Mouse (Mus musculus) frontal cortex, postnatal 10 days (tissue): ENCODE measurements around the gene Nphp1.

Experiments used
- DNase-seq, 2 experiments: peaks; one replicate each; pipeline ENCODE4 v3.0.0; 2022; ENCODE audit warnings: low spot score in 2 of 2, mixed read lengths in 1 of 2

The Nphp1 gene

DNA sequence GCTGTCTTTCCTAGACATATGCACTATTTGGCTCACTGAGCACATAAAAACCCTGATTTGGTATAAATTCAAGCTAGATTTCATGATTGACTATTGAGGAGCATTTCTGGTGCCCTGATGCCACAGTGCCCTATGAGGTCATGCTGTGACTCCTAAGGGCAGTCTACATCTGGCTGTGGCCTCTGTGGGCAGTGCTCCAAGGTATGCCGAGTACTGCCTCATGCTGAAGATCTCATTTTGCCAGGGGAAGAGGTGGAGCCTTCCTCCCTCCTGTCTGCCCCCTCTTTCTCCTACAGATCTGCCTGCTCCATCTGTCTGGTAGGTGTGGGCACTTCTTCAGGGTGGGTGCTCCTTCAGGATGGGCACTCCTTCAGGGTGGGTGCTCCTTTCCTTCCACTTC, 39.3 kb downstream of the Nphp1 start:
- no peak for DNase-seq

DNA sequence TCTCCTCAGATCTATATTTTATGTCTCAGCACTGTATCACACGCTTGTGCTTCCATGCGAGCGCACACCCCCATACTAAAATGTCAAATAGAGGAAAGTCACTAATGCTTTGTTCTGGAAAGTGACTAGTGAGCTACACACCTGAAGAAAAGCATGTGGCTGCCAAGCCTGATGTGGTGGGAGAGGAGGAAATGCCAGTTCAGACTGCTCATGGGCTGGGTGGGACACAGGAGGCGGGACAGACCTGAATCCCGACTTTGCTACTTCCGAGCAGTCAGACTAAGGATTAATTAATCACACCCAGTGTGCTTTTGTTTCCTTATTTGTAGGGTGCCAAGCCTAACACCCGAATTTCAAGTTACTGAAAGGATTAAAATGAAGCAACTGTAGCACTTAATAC, 40.4 kb downstream of the Nphp1 start:
- DNase-seq = no peak

DNA sequence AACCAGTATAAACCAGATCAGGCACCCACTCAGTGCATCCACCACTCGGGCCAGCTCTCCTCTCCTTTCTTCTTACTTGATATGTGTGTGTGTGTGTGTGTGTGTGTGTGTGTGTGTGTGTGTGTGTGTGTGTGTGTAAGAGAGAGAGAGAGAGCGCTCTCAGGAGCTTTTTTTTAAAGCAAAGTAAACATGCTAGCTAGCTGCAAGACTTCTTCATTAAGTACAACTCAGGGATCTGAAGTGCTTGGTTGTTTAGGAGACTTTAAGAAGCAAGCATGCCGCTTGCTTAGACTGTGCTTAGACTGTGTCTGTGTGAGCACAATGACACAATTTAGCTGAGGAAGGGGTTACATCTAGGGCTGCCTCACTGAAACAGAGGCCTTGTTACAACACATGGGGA, 46.1 kb downstream of the Nphp1 start:
- DNase-seq = no peak

DNA sequence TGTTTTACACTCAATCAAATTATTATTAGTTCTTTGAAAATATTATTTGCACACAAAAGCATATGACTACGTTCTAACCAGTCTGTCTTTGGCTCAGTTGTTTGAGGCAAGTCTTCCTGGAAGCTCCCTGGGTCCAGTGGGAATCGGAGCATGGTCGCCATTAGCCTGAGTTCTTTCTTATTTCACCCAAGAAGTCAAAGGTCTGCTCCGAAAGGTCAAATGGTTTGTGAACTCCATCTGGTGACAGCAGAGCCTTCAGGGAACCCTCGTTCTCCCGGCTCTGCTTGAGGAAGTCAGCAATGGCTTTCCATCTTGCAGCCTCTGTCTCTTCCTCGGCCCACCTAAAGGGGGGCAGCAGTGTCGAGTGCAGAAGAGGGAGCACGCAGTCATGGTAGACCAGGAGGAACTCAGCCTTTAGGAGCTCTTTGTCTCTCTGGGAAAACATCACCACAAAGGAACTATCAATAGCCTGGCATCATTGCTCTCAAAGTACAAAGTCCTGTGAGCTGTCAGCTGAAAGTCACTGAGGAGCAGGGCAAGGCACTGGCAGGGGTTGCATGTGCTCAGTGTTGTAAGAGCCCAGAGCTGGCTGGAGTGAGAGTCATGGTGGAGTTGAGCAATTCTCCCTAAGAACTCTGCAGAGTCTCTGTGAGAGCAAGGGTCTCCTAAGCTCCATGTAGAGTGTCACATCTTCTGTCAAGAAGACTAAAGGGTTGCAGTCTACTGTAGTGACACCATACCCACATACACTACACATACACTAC, 47.8 kb downstream of the Nphp1 start:
- no peak for DNase-seq

DNA sequence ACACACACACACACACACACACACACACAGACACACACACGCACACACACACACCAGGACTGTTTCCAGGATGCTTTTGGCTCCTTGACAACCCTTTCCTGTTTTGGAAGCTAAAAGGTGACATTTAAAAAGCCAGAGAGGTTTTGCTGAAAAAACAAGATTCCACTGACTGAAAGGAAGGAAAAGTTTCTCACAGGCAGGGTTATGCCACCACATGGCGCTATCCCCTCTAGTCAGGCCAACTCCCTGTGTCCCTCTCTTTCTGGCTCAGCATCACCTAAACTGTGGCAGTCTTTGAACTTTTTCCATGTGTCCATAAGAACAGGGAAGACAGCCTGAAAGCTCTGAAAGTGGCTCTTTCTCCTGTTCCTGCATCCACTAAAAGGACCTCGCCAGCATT, 50.8 kb downstream of the Nphp1 start:
- no peak for DNase-seq

DNA sequence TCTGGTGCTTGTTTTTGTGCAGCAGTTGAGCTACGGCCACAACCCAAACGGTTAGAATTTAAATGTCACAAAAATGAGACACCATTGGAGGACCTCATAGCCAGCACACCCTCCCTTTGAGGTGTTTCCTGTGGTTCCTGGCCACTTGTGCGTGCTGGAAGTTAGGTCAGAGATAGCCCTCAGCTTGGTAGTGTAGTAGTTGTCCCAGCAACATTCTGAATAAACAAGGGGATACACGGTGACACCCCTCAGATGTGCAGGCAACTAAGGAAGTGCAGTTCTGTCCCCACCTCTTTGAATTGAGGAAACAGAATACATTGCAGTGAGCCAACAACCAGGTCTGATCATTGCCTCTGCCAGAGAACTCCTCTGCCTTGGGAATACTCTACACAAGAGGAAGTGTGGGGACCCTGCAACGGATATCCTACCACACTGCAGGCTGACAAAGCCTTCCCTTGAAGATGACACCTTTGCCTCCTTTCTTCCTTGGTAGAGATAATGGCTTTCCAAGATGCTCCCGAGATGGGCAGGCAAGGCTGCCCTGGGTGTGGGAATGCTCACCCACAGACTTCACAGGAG, 52.0 kb downstream of the Nphp1 start:
- DNase-seq = no peak

DNA sequence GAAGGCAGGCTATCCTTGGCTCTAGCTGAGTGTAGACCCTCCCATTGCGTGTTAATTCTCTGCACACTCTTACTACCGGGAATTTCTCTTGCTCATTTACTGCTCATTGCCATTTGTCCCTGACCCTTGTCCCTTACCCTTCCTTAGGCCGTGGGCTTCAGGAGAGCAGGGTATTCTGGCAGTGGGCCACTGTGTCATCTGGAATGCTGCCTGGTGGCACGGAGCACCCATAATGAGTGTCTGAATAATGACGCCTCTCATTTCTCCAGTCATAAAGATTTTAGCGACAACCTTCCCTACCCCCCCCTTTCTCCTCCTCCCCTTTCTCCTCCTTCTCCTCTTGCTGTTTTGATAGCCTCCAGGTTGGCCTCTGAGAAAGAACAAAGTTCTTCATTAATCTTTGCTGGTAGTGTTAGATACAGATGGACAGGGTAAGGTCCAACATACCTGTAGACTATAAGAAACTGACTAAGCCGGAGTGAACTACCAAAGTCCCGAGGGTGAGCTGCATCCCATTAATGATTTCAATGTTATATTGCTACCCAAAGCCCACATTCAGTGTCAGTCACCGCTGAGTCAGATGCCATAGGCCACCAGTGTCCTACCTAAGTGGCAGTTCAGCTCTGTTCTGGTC, 53.1 kb downstream of the Nphp1 start:
- no peak for DNase-seq

DNA sequence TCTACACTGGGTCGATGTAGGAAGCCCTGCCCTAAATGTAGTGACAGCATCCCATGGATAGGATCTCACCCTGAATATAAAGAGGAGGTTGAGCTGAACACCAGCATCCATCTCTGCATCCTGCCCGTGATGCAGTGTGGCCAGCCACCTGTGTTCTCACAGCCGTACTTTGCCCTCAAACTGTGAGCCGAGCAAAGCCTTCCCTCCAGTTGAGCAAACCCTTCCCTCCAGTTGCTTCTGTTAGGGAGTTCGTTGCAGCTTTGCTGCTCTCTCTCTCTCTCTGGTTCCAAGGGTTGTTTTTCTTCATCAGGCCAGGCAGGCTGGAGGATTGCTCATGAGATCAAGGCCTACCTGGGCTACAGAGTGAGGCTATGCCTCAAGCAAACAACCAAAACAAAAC, 53.8 kb downstream of the Nphp1 start:
- DNase-seq = no peak

DNA sequence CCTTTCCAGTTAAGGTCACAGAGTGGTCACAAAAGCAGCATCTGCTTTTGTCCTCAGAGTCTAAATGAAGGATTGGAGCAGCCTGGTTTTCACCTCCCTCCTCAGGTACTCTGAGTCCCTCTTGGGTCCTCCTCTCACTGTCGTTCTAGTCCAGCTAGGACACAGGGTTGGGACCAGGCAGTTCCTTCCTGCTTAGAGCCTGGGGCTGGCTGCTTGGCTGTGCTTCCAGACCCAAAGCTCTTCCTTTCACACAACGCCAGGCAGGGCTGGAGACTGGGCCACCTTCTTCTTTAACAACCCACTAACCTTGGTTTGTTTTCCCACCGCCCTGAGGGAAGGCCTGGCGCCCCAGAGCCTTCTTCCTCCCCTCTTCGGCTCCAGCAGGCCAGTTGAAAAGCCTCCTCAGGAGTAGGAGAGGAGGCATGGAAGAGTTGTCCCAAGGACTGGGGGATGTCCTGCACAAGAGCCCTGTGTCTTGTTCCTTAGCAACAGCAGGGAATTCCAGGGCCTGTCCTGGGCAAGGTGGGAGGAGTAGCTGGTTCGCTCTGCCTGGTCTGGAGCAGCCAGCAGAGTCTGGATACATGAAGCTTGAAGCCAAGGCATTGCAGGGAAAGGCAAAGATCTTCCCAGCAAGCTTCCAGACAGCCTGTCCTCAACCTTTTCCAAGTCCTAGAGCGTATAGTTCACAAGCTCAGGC, 58.2 kb downstream of the Nphp1 start:
- no peak for DNase-seq

DNA sequence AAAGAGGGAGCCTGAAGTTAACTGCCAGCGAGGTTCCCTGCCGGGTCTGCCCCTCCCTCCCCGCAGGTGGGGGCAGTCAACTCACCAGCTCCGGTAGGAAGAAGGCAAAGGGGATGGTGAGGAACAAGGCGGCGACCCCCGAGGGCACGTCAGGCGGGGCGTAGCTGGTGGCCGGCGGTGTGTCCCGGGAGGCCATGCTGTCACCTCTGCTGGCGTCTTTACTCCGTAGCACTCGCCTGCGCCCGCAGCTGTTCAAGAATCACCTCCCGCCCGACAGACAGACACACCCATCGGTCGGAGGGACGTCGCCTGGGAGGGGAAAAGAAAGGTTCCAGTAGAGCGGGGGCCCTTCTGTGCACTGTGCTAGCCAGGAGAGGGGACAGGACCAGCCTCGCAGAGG, 59.0 kb downstream of the Nphp1 start, which contains the start of gene Mall:
TSS of gene Mall (minus strand) at position 262 of the 400 bp plus-strand sequence.
- no peak for DNase-seq

DNA sequence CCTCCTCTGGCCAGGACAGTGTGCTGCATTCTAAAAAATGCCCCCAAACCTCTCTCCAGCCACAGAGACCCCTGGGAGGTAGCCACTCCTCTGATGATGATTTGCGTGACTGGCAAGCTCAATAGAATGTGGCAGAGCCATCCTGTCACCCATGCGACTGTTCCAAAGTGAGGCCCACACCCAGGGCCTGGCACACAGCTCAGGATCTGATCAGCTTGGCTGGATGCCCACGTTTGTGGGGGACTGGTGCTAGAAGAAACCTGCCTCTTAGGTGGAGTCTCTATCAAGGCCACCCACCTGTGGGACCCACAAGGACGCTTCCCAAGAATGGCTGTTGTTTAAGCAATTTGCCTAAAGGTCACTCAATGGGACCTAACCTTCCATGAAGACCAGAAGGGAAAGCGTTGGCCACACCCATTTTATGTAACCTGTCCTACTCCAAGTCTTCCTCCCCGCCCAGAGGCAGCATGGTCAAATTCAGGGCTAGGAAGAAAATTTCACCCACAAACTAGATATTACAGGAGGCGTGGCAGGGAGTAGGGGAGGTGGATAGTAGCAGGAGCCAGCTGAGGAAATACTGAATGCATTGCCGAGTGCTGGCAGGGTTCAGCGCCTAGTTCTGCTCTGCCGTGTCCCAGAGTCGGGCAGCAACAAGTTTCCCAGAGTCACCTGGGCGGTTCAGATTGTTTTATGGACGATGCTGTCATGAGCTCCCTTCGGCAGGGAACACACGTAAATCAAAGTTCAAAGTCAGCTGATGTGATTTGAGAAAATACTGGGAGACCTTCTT, 59.8 kb downstream of the Nphp1 start:
- DNase-seq = no peak

DNA sequence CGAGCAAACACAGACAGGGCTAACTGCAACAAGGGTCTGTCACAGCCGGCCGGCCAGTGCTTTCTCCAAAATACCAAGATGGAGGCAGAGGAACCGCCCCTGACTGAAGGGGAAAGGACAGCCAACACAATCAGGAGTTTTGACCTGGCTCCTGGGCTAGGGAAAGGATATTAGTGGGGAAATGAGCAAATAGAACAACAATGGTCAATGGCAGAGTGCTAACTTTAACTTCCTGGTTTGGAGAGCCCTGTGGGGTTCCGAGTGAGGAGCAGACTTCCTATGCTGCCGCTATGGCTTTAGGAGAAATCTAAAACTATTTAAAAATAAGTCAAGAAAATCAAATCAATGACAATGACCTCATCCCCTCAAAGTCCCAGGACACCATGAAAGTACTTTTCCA, 60.6 kb downstream of the Nphp1 start:
- no peak for DNase-seq

DNA sequence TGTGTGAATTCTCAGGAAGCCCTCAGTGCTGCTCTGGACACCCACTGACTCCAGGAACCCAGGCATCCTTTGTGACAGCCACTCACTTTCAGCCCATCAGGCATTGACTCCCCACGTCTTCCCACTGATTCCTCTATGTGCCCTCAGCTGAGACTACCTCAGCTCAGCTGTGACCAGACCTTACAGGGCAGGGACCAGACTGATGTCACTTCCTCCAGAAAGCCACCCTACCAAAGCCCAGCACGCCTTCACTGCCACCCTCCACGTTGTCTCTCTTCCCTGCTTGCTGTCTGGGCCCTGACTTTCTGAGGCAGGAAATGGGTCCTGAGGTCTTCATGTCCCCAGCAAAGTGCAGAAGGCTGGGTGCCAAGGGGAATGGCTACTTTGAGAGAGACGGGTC, 65.5 kb downstream of the Nphp1 start:
- DNase-seq = no peak

DNA sequence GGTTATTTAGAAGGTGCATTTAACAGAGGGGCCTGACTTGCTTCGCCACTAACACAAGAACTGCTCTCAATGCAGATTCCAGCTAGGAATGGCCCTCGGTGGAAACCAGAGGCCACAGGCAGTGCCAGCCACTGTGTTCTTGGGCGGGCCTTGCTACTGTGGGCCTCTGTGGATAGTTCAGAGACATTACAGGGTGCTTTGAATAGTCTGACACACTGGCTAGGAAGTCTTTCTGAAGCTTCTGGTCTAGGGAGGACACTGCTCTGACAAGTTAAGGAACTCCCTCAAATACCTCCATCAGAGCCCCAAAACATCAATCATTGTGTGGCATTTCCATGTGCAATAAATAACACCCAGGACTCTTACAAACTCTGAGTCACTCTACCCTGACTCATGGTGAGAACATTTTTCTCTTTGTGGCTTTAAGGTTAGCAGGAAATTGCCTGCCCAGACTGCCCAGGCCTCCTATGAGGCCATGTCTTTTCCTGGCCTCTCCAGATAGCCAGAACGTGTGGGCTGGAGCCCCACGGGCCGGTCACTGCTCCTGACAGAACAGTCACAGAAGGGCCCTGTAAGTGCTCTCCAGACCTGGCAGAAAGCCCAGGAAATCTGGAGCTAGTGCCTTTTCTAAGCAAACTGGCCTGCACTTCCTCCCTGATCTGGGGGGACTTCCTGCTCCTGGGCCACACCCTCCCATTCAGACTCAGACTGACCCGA, 66.4 kb downstream of the Nphp1 start:
- DNase-seq = peak; percentile 41 to 51

DNA sequence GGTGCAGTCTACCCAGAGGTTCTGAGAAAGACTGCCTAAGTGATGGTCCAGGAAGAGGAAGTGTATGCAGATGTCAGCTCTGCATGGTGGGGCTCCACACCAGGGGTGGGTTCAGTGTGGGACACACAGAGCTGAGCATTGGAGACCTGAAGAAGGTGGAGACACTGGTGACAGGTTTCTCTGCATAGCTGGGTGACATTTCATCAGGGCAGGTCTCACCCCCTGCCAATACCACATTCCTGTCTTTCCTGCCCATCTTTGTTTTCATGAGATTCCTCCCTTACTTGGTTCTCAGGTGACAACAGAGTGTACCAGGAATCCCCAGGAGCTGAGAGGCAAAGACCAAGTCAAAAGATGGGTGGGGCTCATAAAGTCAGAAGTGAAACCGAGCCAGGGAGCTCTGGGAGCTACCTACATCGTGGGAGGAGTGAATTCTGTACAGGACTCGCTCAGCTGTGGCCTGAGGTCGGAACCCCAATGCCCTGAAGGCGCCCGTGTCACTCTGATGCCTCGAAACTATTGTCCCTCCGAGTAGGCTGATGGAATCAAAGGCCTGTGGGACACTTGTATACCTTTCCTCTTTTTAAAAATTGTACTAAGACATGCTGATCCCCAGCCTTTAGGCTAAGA, 69.7 kb downstream of the Nphp1 start:
- no peak for DNase-seq

DNA sequence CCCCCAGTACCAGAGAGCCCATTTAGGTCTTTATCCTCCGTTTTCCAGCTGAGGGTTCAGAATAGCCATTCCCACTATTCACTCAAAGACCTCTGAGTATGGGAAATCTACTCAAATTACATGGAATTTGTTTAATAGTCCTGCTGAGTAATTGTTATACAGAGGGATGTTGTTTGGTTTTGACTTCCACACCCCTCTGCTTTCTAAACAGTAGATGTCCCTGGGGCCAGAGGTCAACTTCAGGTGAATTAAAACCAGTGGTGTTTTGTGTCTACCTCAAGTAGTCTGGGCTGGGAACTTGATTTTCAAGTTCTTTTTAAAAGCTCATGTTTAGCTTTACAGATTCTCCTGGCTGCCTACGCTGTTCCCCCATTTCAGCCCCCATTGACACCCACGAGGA, 74.0 kb downstream of the Nphp1 start:
- DNase-seq = no peak

DNA sequence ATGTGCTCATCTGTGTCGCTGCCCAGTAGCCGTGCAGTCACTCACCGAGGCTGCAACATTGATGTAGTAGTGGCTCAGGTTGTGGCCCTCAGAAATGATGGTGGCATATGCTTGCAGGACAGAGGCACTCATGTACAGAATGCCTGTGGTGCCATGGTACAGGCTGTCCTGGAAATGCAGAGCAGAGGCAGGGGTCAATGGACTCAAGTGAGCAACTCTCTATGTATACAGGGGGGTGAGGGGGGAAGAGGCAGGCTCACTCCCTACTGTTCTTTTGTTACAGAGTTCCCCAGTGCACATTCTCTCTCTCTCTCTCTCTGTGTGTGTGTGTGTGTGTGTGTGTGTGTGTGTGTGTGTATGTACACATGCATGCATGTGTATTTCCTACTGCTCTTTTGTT, 79.9 kb downstream of the Nphp1 start:
- DNase-seq = no peak

DNA sequence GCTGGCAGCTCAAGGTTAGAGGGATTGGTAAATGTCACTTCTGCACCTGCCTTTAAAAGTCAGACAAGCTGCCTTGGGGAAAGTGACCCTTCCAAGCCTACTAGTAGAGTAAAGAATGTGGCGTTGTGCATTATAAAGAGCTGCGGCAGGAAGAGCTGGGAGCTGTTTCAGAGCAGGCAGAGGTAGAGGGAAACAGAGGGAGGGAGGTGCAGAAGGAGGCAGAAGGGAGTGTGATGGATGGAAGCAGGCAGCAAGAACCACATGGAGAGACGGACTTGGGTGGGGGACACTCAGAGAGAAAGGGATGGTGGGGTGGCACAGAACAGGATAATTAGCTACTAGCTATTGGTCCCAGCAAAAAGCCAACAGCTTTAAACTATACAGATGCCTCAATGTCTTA, 80.6 kb downstream of the Nphp1 start:
- DNase-seq = no peak

DNA sequence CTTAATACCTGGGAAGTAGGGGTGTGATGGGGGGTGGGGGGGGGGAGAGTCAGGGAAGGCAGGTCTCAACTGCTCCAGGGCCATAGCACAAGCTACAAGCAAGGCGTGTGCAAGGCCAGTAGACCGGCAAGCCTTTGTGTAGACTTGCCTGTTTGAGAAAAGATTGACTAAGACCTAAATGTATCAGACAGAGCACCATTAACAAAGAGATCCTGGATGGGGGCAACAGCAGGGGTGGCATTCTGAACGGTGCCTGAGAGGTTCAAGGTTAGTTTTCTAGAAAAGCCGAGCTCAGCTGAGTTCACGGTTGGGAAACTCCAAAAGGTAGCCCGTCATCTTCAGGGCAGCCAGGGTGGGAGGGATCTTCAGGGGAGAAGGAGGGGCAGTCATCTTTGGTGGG, 83.4 kb downstream of the Nphp1 start:
- DNase-seq = no peak
